Mouse (Mus musculus): ENCODE results near the gene Cd70.

The Cd70 gene

GRCm38 (mm10) chr17:57148994-57149803 is at the start of gene Cd70:
Gene Cd70 (minus strand): TSS chr17:57149777.
- no peak for DNase-seq (ENCODE audit: low spot score)

GRCm38 (mm10) chr17:57198252-57198651 is 48.7 kb upstream of the Cd70 start:
- DNase-seq (ENCODE audit: low spot score) = no peak

GRCm38 (mm10) chr17:57195326-57196010 is 45.9 kb upstream of the Cd70 start:
- DNase-seq (ENCODE audit: low spot score) = no peak

GRCm38 (mm10) chr17:57194771-57195170 is 45.2 kb upstream of the Cd70 start:
- DNase-seq (ENCODE audit: low spot score) = no peak

GRCm38 (mm10) chr17:57194041-57194507 is 44.5 kb upstream of the Cd70 start, which contains the start of gene Tnfsf14:
Gene Tnfsf14 (minus strand): TSS chr17:57194177.
- no peak for DNase-seq (ENCODE audit: low spot score)

GRCm38 (mm10) chr17:57188510-57189192 is 39.1 kb upstream of the Cd70 start:
- DNase-seq (ENCODE audit: low spot score) = no peak

GRCm38 (mm10) chr17:57185641-57186040 is 36.1 kb upstream of the Cd70 start:
- no peak for DNase-seq (ENCODE audit: low spot score)

GRCm38 (mm10) chr17:57182871-57183270 is 33.3 kb upstream of the Cd70 start:
- DNase-seq (ENCODE audit: low spot score) = no peak

- no peak for DNase-seq (ENCODE audit: low spot score)
These were observed 30.8 kb upstream of the Cd70 start for GRCm38 (mm10) chr17:57180363-57180762.

- DNase-seq (ENCODE audit: low spot score) = no peak
These were observed 23.8 kb upstream of the Cd70 start for GRCm38 (mm10) chr17:57173351-57173750.

- DNase-seq (ENCODE audit: low spot score) = no peak
These were observed 22.8 kb upstream of the Cd70 start for GRCm38 (mm10) chr17:57172378-57172777.

GRCm38 (mm10) chr17:57170616-57171260 is 21.2 kb upstream of the Cd70 start:
- no peak for DNase-seq (ENCODE audit: low spot score)

GRCm38 (mm10) chr17:57166800-57167791 is 17.5 kb upstream of the Cd70 start:
- peak; percentile 83 for DNase-seq (ENCODE audit: low spot score)

- no peak for DNase-seq (ENCODE audit: low spot score)
These were observed 4.2 kb upstream of the Cd70 start for GRCm38 (mm10) chr17:57153787-57154186.

GRCm38 (mm10) chr17:57153006-57153405 is 3.4 kb upstream of the Cd70 start:
- no peak for DNase-seq (ENCODE audit: low spot score)

- no peak for DNase-seq (ENCODE audit: low spot score)
These were observed 1.2 kb downstream of the Cd70 start for GRCm38 (mm10) chr17:57148343-57148742.

GRCm38 (mm10) chr17:57145115-57145514 is 4.5 kb downstream of the Cd70 start:
- DNase-seq (ENCODE audit: low spot score) = no peak

- no peak for DNase-seq (ENCODE audit: low spot score)
These were observed 5.9 kb downstream of the Cd70 start for GRCm38 (mm10) chr17:57143704-57144103.

- DNase-seq (ENCODE audit: low spot score) = no peak
These were observed 9.9 kb downstream of the Cd70 start for GRCm38 (mm10) chr17:57139708-57140107.

- no peak for DNase-seq (ENCODE audit: low spot score)
These were observed 10.9 kb downstream of the Cd70 start for GRCm38 (mm10) chr17:57138676-57139075.

GRCm38 (mm10) chr17:57135635-57136034 is 13.9 kb downstream of the Cd70 start:
- DNase-seq (ENCODE audit: low spot score) = no peak
